Mouse (Mus musculus): ENCODE data around the gene Dnajb5.

GRCm38 (mm10) chr4:42924095-42924710 is 25.4 kb upstream of the Dnajb5 start:
- TF ChIP-seq POLR2A (IDR thresholded peaks at IDR 0.05; ENCODE audit: insufficient read length, low read depth) (no peak), POLR2AphosphoS2 (IDR thresholded peaks at IDR 0.05; ENCODE audit: insufficient read length, low read depth) (no peak), MAX (IDR thresholded peaks at IDR 0.05; ENCODE audit: low read depth) (no peak), E2F4 (IDR thresholded peaks at IDR 0.05; ENCODE audit: insufficient read depth) (no peak), SRF (IDR thresholded peaks at IDR 0.05; ENCODE audit: control insufficient read depth, insufficient read length, low read depth) (no peak), REST (IDR thresholded peaks at IDR 0.05; ENCODE audit: insufficient read depth, insufficient read length) (no peak), USF1 (IDR thresholded peaks at IDR 0.05; ENCODE audit: low read depth) (no peak), TCF3 (IDR thresholded peaks at IDR 0.05; ENCODE audit: insufficient read length, low read depth) (no peak), TCF12 (IDR thresholded peaks at IDR 0.05; ENCODE audit: insufficient read depth, poor library complexity, severe bottlenecking) (no peak), MYOD1 (IDR thresholded peaks at IDR 0.05; ENCODE audit: control insufficient read depth in 1 of 3, insufficient read length in 2 of 3, low read depth in 2 of 3) (no peak)

All from myocyte (in vitro differentiated cells).